Mouse (Mus musculus) liver, embryonic 14.5 days (tissue): ENCODE data around the gene Polr1c. TPM values are rescaled to one million over a fixed set of nuclear protein-coding genes. Genes with fewer than 3 reads are reported as not detected.

Experiments
- ATAC-seq: fragments of 200-750 bp; cut with Nextera tagmentation; 2 replicates; pipeline ENCODE4 v1.8.0; 2017; ENCODE audit warnings: moderate number of reproducible peaks, mild to moderate bottlenecking, moderate library complexity; ENCODE audit not compliant: insufficient read depth
- DNase-seq, 3 experiments: peaks; one replicate each; pipeline ENCODE4 v3.0.0-alpha.2; 2012 to 2013; ENCODE audit warnings: low read depth in 3 of 3, low spot score in 3 of 3
- H3K27ac ChIP-seq: fragments of 300-500 bp; sonication (generic); 2 replicates; pipeline ENCODE4 v1.5.1; 2014; ENCODE audit warnings: moderate library complexity, mild to moderate bottlenecking, control low read depth, inconsistent platforms
- H3K27me3 ChIP-seq: fragments of 300-500 bp; sonication (generic); 2 replicates; pipeline ENCODE4 v1.6.1; 2014; ENCODE audit warnings: mild to moderate bottlenecking, low read length, moderate library complexity; ENCODE audit not compliant: control insufficient read depth, insufficient read depth
- H3K36me3 ChIP-seq: fragments of 300-500 bp; sonication (generic); replicated peaks from 2 replicates; pipeline ENCODE4 v1.6.1; 2014; ENCODE audit warnings: low read depth; ENCODE audit not compliant: control insufficient read depth, insufficient read depth
- H3K4me1 ChIP-seq, 2 experiments: fragments of 200-500 bp in 1 of 2; fragments of 300-500 bp in 1 of 2; sonication (generic) in 1 of 2; replicated peaks; 2 replicates each; pipeline ENCODE4 v1.6.1; 2012 to 2014; ENCODE audit warnings: antibody characterized with exemption in 1 of 2, inconsistent platforms in 1 of 2, low read length in 1 of 2; ENCODE audit not compliant: control insufficient read depth in 2 of 2, insufficient read depth in 2 of 2
- H3K4me2 ChIP-seq: fragments of 300-500 bp; sonication (generic); 2 replicates; pipeline ENCODE4 v1.6.1; 2014; ENCODE audit warnings: low read depth, mild to moderate bottlenecking, control low read depth, moderate library complexity
- H3K4me3 ChIP-seq, 2 experiments: fragments of 200-500 bp in 1 of 2; fragments of 300-500 bp in 1 of 2; sonication (generic) in 1 of 2; 2 replicates each; pipeline ENCODE4 v1.5.1; 2012 to 2014; ENCODE audit warnings: low read depth in 2 of 2, low read length in 2 of 2, mild to moderate bottlenecking in 2 of 2, control low read depth in 1 of 2, inconsistent platforms in 1 of 2, moderate library complexity in 1 of 2; ENCODE audit not compliant: insufficient read depth in 1 of 2
- H3K9ac ChIP-seq: fragments of 300-500 bp; sonication (generic); replicated peaks from 2 replicates; pipeline ENCODE4 v1.6.1; 2014; ENCODE audit warnings: mild to moderate bottlenecking, control low read depth, moderate library complexity
- H3K9me3 ChIP-seq: fragments of 300-500 bp; sonication (generic); 2 replicates; pipeline ENCODE4 v1.6.1; 2016; ENCODE audit warnings: low read length, mixed read lengths; ENCODE audit not compliant: control insufficient read depth
- CTCF ChIP-seq: IDR thresholded peaks from 2 replicates; pipeline ENCODE4 v1.5.1; 2016; ENCODE audit warnings: antibody characterized with exemption, low read depth, control low read depth
- EP300 ChIP-seq: IDR thresholded peaks from 2 replicates; pipeline ENCODE4 v1.6.1; 2016; ENCODE audit warnings: antibody characterized with exemption, low read depth
- WGBS: fragments of 180-500 bp; shearing (Covaris S2); extraction: QIAGEN DNeasy Blood & Tissue Kit; methylation state at CpG from one replicate; pipeline ENCODE4 v1.1.7; 2014; ENCODE audit not compliant: insufficient replicate concordance; 5-methylcytosine and 5-hydroxymethylcytosine counted together
- polyA plus RNA-seq, 2 experiments: library from polyadenylated mRNA; depleted of rRNA in 1 of 2; stranded (reverse) in 1 of 2; unstranded in 1 of 2; fragments of >200 nt; fragmentation: Nextera tagmentation in 1 of 2; extraction: Ambion mirVana in 1 of 2; gene quantifications; 2 replicates each; pipeline versions ENCODE4 v1.2.1 to v1.2.3; 2012 to 2014

Polr1c gene
- polyA plus RNA-seq, 2 experiments = 37.3 to 40.8 TPM

DNA sequence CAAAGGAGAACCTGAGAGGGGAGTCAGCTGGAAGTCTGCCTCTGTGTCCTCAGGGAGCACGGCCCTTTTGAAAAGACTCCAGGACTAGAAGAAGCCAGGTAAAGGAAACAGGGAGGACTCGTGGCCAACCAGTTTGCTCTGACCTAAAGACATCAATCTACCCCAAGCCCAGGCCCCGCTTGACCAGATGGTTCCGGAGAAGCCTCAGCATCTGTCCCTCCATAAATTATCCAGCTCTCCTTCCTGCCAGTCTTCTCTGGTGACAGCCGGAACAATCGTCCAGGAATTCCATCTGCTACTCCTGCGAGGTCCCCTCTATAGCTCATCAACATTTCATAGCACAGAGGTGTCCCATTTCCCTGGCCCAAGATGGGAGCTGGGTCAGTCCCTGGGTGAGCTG lies 36.8 kb upstream of the Polr1c start:
- Histone ChIP-seq H3K4me3 (no peak overlapping the region), H3K27me3 (no peaks in the 10 kb centered on the region), H3K4me2 (no peak overlapping the region), H3K36me3 (no peaks in the 10 kb centered on the region), H3K9ac (no peak overlapping the region), H3K4me1 (peaks cover 10 to 15% of the 10 kb centered on the region in 2 experiments; a peak in 3 of 4 replicates), H3K9me3 (no peaks in the 10 kb centered on the region), H3K27ac (no peak overlapping the region)
- 40% methylated on average over 7 of the region's 7 CpGs for WGBS
- TF ChIP-seq EP300 (no peak), CTCF (no peak)
- DNase-seq (no peak), ATAC-seq (no peak)

- no peak overlapping the region for H3K9ac ChIP-seq
- no peak overlapping the region for H3K27ac ChIP-seq
- no peaks in the 10 kb centered on the region for H3K27me3 ChIP-seq
- no peaks in the 10 kb centered on the region for H3K36me3 ChIP-seq
- DNase-seq (no peak), ATAC-seq (no peak)
- no peaks in the 10 kb centered on the region for H3K9me3 ChIP-seq
- H3K4me2 ChIP-seq = no peak overlapping the region
- H3K4me3 ChIP-seq = no peak overlapping the region
- peaks cover 10 to 15% of the 10 kb centered on the region in 2 experiments; a peak in 3 of 4 replicates for H3K4me1 ChIP-seq
- WGBS = 70% methylated on average over 8 of the region's 8 CpGs
- TF ChIP-seq CTCF (no peak), EP300 (no peak)
These were observed 36.1 kb upstream of the Polr1c start for GRCm38 (mm10) chr17:46283911-46284310.

- ATAC-seq (peak; percentile 35), DNase-seq (no peak)
- Histone ChIP-seq H3K27ac (no peak overlapping the region), H3K9ac (no peak overlapping the region), H3K4me2 (peak overlapping the region; percentile 99), H3K4me3 (peak overlapping the region; percentile 78 to 100), H3K27me3 (no peaks in the 10 kb centered on the region), H3K4me1 (peaks cover 10 to 15% of the 10 kb centered on the region in 2 experiments; a peak in 3 of 4 replicates), H3K9me3 (no peaks in the 10 kb centered on the region), H3K36me3 (peaks cover under 1% of the 10 kb centered on the region; the same call in 1 of the 2 replicates)
- WGBS = 25% methylated on average over 9 of the region's 9 CpGs
- TF ChIP-seq EP300 (no peak), CTCF (no peak)
These were observed 35.3 kb upstream of the Polr1c start for GRCm38 (mm10) chr17:46283140-46283539.

- no peak for TF ChIP-seq CTCF
- TF ChIP-seq EP300 = no peak
- ATAC-seq (peak; percentile 93), DNase-seq (peak; percentile 60 to 72 (median 69))
- Histone ChIP-seq H3K36me3 (peaks cover 3% of the 10 kb centered on the region; the same call in 1 of the 2 replicates), H3K4me3 (peak within 1 kb of the TSS; percentile 78 to 100), H3K9ac (peak within 1 kb of the TSS; percentile 90), H3K27ac (peak within 1 kb of the TSS; percentile 14; the same call in 1 of the 2 replicates), H3K4me2 (peak within 1 kb of the TSS; percentile 99), H3K4me1 (peaks cover 10 to 15% of the 10 kb centered on the region in 2 experiments; a peak in 3 of 4 replicates), H3K9me3 (no peaks in the 10 kb centered on the region), H3K27me3 (no peaks in the 10 kb centered on the region)
- under 1% methylated on average over 37 of the region's 37 CpGs for WGBS
These were observed 34.7 kb upstream of the Polr1c start, which contains the start of gene Tjap1 for GRCm38 (mm10) chr17:46282483-46283123. Gene Tjap1 (minus strand): TSS chr17:46283026.

GRCm38 (mm10) chr17:46278011-46278765 lies 30.3 kb upstream of the Polr1c start:
- Histone ChIP-seq H3K9me3 (no peaks in the 10 kb centered on the region), H3K4me2 (no peak overlapping the region), H3K27ac (no peak overlapping the region), H3K36me3 (peaks cover 3% of the 10 kb centered on the region; the same call in 1 of the 2 replicates), H3K4me1 (peaks cover 10 to 12% of the 10 kb centered on the region in 2 experiments; a peak in 3 of 4 replicates), H3K9ac (no peak overlapping the region), H3K4me3 (no peak overlapping the region), H3K27me3 (no peaks in the 10 kb centered on the region)
- 85% methylated on average over 12 of the region's 12 CpGs for WGBS
- DNase-seq (no peak), ATAC-seq (no peak)
- TF ChIP-seq EP300 = no peak
